Mouse (Mus musculus) cerebellum, adult 2 months (tissue): ENCODE measurements around the gene Sspo. TPM values are rescaled to one million over a fixed set of nuclear protein-coding genes. Genes with fewer than 3 reads are reported as not detected.
A peak's percentile ranks its signal among the peaks of the same experiment; 100 is the strongest.

Source experiments
- DNase-seq, 2 experiments: peaks; one replicate each; pipeline ENCODE4 v3.0.0; 2021
- H3K27ac ChIP-seq: fragments of 200-500 bp; 2 replicates; pipeline ENCODE4 v1.5.1; 2012; ENCODE audit warnings: low read length, control low read depth, inconsistent platforms; ENCODE audit not compliant: insufficient read depth
- H3K27me3 ChIP-seq: fragments of 200-500 bp; 2 replicates; pipeline ENCODE4 v1.6.1; 2012; ENCODE audit warnings: inconsistent platforms, mild to moderate bottlenecking, low read length, moderate library complexity; ENCODE audit not compliant: control insufficient read depth, insufficient read depth
- H3K4me1 ChIP-seq: fragments of 200-500 bp; 2 replicates; pipeline ENCODE4 v1.6.1; 2011; ENCODE audit warnings: low read length; ENCODE audit not compliant: control insufficient read depth, insufficient read depth
- H3K4me3 ChIP-seq: fragments of 200-500 bp; replicated peaks from 2 replicates; pipeline ENCODE3; 2011; ENCODE audit warnings: mild to moderate bottlenecking, low read depth, low read length, control low read depth; ENCODE audit not compliant: insufficient read depth
- CTCF ChIP-seq: fragments of 200-500 bp; IDR thresholded peaks from 2 replicates; pipeline ENCODE4 v1.5.1; 2011; ENCODE audit warnings: low read depth, mild to moderate bottlenecking, control low read depth, low read length, moderate library complexity, borderline replicate concordance; ENCODE audit not compliant: insufficient read depth
- POLR2A ChIP-seq: fragments of 200-500 bp; IDR thresholded peaks from 2 replicates; pipeline ENCODE4 v1.6.1; 2011; ENCODE audit warnings: low read length, control low read depth, borderline replicate concordance; ENCODE audit not compliant: insufficient read depth
- WGBS: fragments of 180-500 bp; shearing (Covaris S2); methylation state at CpG from one replicate; pipeline ENCODE4 v1.1.7; 2018; 5-methylcytosine and 5-hydroxymethylcytosine counted together
- polyA plus RNA-seq: library from polyadenylated mRNA; depleted of rRNA; stranded (reverse); fragments of >200 nt; gene quantifications from 2 replicates; pipeline ENCODE4 v1.2.3, GENCODE M21; 2012

Gene Sspo
- polyA plus RNA-seq, 1 experiment: 3.7 TPM

DNA sequence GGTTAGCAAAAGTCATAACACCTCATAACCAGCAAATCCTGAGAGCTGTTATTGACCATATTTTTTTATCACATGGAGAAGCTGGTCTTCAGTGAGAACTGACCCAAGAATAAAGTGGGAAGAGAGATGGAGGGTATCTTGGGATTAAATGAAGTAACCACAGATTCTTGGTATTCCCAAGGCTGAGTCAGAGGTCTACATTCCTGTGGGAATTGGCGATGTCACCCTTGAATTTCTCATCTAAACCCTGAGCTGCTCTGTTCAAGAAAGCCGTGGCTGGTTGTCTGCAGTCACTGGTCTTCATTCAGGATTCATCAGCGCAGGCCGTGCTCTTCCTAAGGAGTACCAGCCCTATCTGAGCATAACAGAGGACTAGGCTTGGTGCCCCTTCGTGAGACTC is 21.1 kb upstream of the Sspo start:
- TF ChIP-seq CTCF: no peak
- no peak for TF ChIP-seq POLR2A
- DNase-seq: no peak
- 84% methylated on average over 5 of the region's 5 CpGs for WGBS
- no peak overlapping the region for H3K27ac ChIP-seq
- H3K4me1 ChIP-seq: peaks cover 33% of the 10 kb centered on the region
- H3K27me3 ChIP-seq: no peaks in the 10 kb centered on the region
- H3K4me3 ChIP-seq: no peak overlapping the region

DNA sequence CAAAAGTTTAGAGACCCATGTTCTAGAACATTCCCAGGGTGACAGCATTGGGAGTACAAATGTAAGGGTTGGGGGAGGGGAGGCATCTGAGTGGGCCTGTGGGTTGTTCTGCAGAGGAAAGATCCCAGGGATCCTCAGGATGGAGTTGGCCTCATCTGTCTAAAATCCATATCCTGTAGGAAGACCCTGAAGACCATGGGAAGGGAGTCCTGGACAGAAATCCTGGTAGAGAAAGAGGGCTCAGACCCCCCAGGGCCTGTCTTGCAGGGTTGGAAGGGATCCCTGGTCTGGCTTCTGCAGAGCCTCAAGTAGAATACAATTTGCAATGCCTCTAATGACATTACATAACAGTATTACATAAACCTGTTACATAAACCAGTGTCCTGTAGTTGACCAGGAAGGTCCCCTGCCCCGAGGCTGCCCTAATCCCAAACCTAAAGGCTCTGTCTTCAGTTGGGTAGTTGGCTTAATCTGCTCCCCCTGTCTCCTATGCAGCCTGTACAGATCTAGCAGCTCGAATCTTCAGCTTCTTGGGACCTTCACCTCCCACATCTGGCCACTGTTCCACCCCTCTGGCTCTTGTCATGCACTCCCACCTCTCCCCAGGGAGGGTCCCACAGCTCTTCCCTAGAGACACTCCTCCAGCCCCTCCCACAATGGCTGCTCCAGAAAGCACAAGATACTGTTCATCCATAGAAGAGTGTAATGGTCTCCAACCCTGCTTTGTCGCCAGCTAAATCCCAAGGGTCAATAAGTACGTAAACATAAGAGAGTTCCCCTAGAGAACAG is 19.1 kb upstream of the Sspo start:
- peak overlapping the region; percentile 87 for H3K27ac ChIP-seq
- H3K4me3 ChIP-seq: no peak overlapping the region
- WGBS: 55% methylated on average over 4 of the region's 4 CpGs
- no peaks in the 10 kb centered on the region for H3K27me3 ChIP-seq
- no peak for TF ChIP-seq CTCF
- peaks cover 19% of the 10 kb centered on the region for H3K4me1 ChIP-seq
- peak; percentile 57 to 67 for DNase-seq

DNA sequence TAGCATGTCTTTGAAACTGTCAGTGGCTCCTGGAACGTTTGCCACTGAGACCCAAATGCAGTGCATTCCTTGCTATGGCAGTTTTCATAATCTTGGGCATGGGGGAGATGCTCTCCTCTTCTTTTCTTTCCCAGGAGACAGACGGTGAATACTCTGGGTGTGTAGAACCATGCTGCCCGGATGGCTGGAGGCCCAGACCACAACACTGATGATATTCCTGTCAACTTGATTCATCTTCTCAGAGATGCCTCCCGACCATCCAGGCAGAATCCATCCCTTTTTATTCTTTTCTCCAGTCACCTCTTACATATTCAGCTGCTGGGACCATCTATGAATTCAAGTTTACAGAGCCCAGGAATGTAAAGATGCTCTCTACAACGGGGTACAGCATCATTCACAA is 17.3 kb upstream of the Sspo start:
- Histone ChIP-seq H3K27ac (peak overlapping the region; percentile 44; the same call in 1 of the 2 replicates), H3K4me1 (peaks cover 19% of the 10 kb centered on the region), H3K4me3 (no peak overlapping the region), H3K27me3 (no peaks in the 10 kb centered on the region)
- 26% methylated on average over 5 of the region's 5 CpGs for WGBS
- TF ChIP-seq POLR2A (no peak), CTCF (no peak)
- DNase-seq: peak in 1 of 2 experiments; percentile 59

DNA sequence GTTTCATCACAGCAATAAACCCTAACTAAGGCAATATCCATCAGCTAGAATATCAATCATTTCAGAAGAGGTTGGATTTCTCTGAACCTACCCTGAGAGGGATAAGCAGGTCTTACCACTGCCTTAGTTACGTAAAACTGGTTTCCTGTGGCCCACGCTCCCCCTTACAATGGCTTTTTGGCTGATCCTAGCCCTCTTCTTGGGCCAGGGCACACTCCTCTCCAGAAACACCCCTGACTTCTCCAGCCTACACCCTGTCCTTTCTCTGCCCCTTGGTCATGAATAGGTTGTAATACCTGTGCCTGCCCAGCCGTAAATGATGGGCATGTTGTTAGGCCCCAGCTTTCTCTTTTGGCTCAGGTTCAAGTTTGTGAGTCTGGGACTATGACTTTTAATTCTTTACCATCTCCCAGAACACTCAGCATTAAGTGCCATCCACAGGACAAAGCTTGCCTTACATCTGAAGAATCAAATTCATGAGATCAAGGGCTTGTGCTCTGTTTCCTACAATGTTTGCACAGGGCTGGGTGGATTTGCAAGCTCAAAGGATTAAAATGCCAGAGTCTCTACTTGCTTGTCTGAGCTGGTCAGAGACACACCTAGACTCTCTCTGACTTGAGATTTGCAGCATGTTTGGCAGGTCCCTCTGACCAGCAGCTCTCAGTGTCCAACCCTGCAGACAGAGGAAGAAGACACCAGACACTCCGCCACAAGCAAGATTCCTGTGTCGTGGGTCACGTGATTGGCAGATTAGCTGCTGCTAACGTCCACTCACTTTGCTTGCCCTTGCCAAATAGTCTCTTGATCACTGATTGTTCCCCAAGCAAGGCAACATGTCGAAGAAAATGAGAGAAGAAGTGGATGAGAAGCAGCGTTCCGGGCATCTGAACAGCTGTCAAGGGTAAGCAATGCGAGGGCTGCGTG is 14.9 kb upstream of the Sspo start:
- Histone ChIP-seq H3K4me3 (no peak overlapping the region), H3K4me1 (peaks cover 24% of the 10 kb centered on the region), H3K27ac (no peak overlapping the region), H3K27me3 (no peaks in the 10 kb centered on the region)
- WGBS: 59% methylated on average over 12 of the region's 12 CpGs
- no peak for DNase-seq
- TF ChIP-seq CTCF (no peak), POLR2A (no peak)

DNA sequence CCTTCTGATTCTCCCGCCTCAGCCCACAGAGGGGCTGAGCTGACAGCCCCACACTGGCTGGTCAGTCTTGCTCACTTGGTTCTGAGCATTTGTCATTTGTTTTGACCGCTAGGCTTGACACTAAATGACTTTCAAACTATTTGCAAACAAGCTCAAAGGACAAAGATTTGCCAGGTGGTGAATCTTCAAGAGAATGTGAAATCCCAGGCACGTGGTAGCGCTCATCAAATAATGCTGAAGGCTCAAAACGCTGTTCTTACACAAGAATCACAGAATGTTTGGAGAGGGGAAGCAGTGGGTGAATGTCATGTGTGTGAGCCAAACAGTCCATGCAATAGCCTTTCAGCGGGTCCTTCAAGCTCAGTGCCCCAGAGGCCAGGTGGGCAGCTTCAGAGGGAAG is 13.4 kb upstream of the Sspo start:
- no peaks in the 10 kb centered on the region for H3K27me3 ChIP-seq
- H3K4me3 ChIP-seq: no peak overlapping the region
- 73% methylated on average over 6 of the region's 6 CpGs for WGBS
- DNase-seq: no peak
- H3K4me1 ChIP-seq: peaks cover 18% of the 10 kb centered on the region
- TF ChIP-seq CTCF: no peak
- no peak for TF ChIP-seq POLR2A
- no peak overlapping the region for H3K27ac ChIP-seq

DNA sequence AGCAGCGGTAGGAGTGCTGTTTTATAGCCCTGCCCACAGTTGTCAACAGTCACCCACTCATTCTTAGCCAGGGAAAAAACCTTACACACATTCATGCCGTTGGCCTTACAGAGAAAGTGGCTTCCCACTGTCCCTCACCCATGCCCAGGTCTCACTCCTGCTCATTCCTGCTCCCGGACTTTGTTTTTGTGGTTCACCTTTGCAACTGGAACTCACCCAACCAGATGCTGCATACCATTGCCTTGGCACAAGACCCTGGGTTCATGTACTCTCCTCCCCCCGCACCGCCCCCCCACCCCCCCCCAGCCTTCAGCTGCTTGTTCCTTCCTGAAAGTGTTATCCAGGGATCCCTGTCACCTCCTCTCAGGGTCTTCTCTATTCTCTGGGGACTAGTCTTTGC is 12.9 kb upstream of the Sspo start:
- Histone ChIP-seq H3K27me3 (no peaks in the 10 kb centered on the region), H3K4me3 (no peak overlapping the region), H3K4me1 (peaks cover 19% of the 10 kb centered on the region), H3K27ac (no peak overlapping the region)
- 60% methylated on average over 5 of the region's 5 CpGs for WGBS
- TF ChIP-seq POLR2A: no peak
- no peak for TF ChIP-seq CTCF
- DNase-seq: no peak

DNA sequence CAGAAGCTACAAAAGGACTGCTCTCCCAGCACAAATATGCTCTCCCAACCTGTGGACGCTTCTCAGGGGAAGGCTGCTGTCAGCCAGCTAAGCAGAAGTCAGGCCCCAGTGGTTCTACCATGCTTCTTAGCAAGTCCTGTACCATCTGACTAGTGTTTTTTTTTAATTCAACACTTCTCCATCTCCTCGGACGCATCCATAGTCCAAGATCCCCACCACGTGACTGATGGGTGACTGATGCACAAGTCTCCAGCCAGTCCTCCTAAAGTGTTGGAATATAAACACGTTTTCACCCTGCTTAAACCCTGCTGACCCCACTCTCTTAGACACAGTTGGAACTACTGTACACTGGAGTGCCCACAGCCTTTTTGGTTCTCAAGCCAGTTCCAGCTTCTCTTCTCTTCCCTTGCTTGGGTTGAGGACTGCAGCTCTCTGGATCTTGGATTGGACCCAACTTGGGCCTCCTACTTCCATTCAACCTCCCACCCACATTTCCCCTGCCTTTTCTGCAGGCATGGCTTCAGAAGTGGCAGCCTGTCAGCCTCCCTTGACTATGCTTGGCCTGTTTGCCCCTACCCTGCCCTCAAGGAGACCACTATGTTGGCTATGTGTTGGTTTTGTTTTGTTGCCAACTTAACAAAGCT is 12.2 kb upstream of the Sspo start:
- DNase-seq: no peak
- no peak for TF ChIP-seq CTCF
- TF ChIP-seq POLR2A: no peak

More for the DNA sequence above, 12.2 kb upstream of the Sspo start:
- Histone ChIP-seq H3K4me1 (peaks cover 16% of the 10 kb centered on the region), H3K4me3 (no peak overlapping the region), H3K27me3 (no peaks in the 10 kb centered on the region), H3K27ac (no peak overlapping the region)
- 81% methylated on average over 5 of the region's 5 CpGs for WGBS
